Mouse (Mus musculus) ovary, adult 18-20 months (tissue): ENCODE data around the gene Gm28230.

Experiments used
- DNase-seq: peaks from one replicate; pipeline ENCODE4 v3.0.0; 2022; ENCODE audit warnings: low spot score, mixed read lengths

The Gm28230 gene

GRCm38 (mm10) chr2:74726551-74726950 lies at the start of gene Gm28230:
Gene Gm28230 (plus strand): TSS chr2:74726728.
- no peak for DNase-seq

- no peak for DNase-seq
These were observed 49.4 kb upstream of the Gm28230 start for GRCm38 (mm10) chr2:74677106-74677505.

- DNase-seq = no peak
These were observed 47.5 kb upstream of the Gm28230 start, which contains the start of gene Hoxd11 for GRCm38 (mm10) chr2:74678891-74679595. Gene Hoxd11 (plus strand): TSS chr2:74679557.

GRCm38 (mm10) chr2:74679596-74679971 lies 46.9 kb upstream of the Gm28230 start:
- DNase-seq = no peak

- DNase-seq = no peak
These were observed 46.5 kb upstream of the Gm28230 start for GRCm38 (mm10) chr2:74679980-74680379.

GRCm38 (mm10) chr2:74680561-74681398 lies 45.7 kb upstream of the Gm28230 start:
- DNase-seq = no peak

DNA sequence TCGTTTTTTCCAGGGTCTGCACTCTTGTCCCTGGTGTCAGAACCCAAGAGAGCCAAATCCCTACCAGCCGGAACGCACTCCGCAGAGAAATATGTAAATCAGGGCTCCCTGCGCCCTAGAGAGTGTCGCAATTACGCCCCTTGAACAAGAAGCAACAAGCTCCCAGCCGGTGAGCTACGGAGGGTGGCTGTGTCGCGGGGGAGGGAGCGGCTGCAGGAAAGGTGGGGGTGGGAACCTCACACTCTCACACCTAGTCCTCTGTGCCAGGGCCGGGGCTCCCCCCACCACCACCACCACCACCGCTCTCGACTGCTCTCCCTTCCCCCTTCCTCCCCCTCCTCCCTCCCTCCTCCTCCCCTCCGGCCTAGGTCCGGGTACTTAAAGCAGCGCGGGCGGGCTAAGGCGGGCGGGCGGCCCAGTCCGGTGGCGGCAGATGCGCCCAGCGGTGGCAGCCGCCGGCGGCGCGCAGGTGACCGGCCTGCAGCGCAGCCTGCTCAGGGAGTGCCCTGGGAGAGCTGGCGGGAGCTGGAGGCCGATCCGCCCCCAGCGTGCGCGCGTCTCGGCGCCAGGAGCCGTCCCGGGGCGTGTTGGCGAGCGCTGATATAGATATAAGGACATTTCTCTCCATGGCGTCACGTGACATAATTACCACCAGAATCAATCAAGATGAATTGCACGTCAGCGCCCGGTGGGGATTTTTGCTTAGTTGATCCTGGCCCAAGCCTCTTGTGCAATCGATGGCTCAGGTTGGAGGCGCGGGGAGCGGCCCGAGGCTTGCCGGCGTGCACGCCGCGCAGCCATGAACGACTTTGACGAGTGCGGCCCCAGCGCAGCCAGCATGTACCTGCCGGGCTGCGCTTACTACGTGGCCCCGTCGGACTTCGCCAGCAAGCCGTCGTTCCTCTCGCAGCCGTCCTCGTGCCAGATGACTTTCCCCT lies 44.7 kb upstream of the Gm28230 start:
- DNase-seq = no peak

DNA sequence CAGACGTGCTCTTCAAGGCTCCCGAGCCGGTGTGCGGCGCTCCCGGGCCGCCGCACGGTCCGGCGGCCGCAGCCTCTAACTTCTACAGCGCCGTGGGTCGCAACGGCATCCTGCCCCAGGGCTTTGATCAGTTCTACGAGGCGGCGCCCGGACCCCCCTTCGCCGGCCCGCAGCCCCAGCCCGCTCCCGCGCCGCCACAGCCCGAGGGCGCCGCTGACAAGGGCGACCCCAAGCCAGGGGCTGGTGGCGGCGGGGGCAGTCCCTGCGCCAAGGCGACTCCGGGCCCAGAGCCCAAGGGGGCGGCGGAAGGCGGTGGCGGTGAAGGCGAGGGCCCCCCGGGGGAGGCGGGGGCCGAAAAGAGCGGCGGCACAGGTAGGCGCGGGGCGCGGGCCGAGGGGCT lies 43.7 kb upstream of the Gm28230 start:
- no peak for DNase-seq

DNA sequence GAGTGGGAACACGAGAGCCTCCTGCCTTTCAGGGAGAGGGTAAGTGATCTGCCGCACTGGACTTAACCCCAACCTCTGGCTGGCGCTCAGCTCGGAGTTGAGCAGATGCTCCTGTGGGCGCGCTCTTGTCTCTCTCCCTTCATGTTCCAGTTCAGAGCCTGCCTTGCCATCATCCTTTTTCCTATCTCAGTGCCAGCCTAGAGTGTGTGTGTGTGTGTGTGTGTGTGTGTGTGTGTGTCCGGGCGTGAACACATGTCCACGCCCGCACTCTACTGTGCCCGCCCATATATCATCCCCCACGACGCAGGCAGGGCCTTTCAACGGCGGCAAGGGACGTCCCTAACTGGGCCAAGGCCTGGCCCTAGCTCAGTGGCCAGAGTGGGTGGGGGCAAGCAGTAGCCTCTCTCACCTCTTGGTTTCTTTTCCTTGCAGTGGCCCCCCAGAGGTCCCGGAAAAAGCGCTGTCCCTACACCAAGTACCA lies 43.0 kb upstream of the Gm28230 start:
- DNase-seq = no peak

- no peak for DNase-seq
These were observed 42.4 kb upstream of the Gm28230 start for GRCm38 (mm10) chr2:74684106-74684505.

DNA sequence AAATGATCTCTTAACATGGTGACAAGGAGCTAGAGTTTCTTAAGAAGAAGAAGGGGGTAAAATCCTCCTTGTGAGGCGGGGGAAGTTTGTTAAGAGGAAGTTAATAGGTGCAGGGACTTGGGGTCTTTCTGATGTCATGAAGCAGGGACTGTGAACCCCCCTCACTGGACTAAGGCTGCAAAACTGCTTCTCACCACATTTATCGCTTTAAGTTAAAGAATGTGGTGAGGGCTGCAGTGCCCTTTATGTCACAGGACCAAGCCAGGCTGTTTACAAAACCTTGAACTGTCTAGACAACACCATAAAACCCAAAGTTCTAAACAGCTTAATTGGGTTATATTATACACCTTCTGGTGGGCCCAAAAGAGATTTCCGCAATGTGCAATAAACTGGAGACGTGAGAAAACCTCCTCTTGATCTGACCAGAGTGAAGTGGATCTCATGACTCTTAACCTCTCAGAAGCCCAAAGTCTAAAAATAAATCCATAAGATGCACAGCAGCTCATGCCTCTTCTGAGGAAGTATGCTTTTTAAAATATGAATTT lies 41.4 kb upstream of the Gm28230 start:
- DNase-seq = no peak

GRCm38 (mm10) chr2:74686301-74686987 lies 40.1 kb upstream of the Gm28230 start:
- DNase-seq = no peak

GRCm38 (mm10) chr2:74686988-74687697 lies 39.4 kb upstream of the Gm28230 start:
- DNase-seq = no peak

GRCm38 (mm10) chr2:74687698-74688555 lies 38.6 kb upstream of the Gm28230 start:
- DNase-seq = no peak

GRCm38 (mm10) chr2:74688795-74689573 lies 37.5 kb upstream of the Gm28230 start:
- DNase-seq = no peak

DNA sequence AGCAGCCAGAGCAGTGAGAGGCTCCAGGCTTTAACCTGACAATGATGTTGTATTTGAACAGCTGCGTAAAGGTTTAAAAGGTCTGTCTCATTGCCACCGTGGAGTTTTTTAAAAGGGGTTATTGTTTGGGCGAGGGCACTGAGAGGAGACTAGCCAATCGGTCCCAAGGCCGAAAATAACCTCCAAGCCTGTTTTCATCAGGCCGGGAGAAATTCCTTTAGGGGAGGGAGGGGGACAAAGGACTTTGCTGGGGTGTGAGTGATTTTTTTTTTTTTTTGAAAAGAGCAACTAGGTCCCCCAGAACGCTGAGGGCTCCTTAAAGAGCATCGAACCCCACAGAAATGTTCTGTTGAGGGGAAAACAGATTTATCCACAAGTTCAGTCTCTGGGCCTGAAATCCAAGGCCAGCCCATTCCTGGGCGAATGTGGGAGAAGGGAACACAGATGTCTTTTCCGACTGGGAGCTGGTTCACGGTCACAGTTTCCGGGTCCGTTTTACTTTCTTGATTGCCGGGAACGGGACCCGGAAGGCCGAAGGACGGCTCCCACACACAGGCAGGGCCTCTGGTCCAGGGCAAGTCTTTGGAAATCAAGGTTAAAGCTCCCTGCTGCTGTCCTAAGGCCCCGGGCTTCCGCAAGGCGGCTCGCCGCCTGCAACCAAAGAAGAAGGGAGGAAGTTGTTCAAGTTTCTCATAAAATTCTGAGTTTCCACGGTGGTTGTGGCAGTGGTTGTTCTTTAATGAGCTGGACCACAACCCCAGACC lies 36.8 kb upstream of the Gm28230 start:
- DNase-seq = no peak

- DNase-seq = no peak
These were observed 36.2 kb upstream of the Gm28230 start for GRCm38 (mm10) chr2:74690338-74690716.
